Mouse (Mus musculus): ENCODE data around the gene Vmn2r87. TPM values are rescaled to one million over a fixed set of nuclear protein-coding genes. Genes with fewer than 3 reads are reported as not detected.

Gene Vmn2r87
- not detected in 2 replicates for polyA plus RNA-seq (2012; ENCODE audit: low replicate concordance)

DNA sequence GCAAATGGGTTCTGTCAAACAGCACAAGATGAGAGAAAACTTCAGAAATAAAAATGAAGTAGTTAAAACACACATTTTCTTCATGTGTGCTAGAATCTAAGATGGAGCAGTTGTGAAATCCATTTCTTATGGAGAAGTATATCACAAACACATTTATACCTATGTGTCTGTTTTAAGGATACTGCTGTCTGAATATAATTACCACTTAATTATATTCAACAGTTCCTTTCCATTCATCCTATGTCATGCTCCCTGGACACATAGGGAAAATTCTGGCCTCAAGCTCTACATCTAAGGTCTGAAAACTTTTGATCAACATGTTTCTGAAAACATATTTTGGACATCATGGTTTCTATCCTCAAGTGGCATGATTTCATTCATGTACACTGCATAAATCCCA lies at the start of gene Vmn2r87:
Vmn2r87 (minus strand) TSS at position 101 of the 400 bp plus-strand sequence.

DNA sequence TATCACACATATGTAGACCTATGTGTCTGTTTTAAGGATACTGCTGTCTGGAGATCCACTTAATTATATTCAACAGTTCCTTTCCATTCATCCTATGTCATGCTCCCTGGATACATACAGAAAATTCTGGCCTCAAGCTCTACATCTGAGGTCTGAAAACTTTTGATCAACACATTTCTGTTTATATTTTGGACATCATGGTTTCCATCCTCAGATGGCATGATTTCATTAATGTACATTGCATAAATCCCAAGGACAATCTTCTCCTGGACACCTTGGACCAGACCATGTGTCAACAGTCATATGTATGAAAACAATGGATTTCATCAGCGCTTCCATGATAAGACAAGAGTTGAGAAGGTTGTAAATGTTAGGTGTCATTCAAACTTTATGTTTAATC lies 41.2 kb downstream of the Vmn2r87 start, which contains the start of gene Vmn2r86:
Vmn2r86 (minus strand) TSS at position 101 of the 400 bp plus-strand sequence.

DNA sequence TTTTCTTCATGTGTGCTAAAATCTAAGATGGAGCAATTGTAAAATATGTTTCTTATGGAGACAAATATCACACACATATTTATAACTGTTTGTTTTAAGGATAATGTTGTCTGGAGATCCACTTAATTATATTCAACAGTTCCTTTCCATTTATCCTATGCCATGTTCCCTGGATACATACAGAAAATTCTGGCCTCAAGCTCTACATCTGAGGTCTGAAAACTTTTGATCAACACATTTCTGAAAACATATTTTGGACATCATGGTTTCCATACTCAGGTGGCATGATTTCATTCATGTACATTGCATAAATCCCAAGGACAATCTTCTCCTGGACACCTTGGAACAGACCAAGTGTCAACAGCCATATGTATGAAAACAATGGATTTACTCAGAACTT lies 67.6 kb downstream of the Vmn2r87 start, which contains the start of gene Vmn2r85:
Vmn2r85 (minus strand) TSS at position 101 of the 400 bp plus-strand sequence.

Other genes starting within 250 kb of the Vmn2r87 start
- gene Neurod4, start 217.2 kb downstream of the Vmn2r87 start, polyA plus RNA-seq (2012; ENCODE audit: low replicate concordance): not detected in 2 replicates
- 0.23 and 0.78 TPM in 2 replicates for gene Tespa1, start 174.5 kb downstream of the Vmn2r87 start, polyA plus RNA-seq (2012; ENCODE audit: low replicate concordance)
- 0.02 TPM in 1 of 2 replicates, not detected in the other for gene Vmn2r84, start 103.1 kb downstream of the Vmn2r87 start, polyA plus RNA-seq (2012; ENCODE audit: low replicate concordance)
- not detected in 2 replicates for gene Vmn2r85, start 67.7 kb downstream of the Vmn2r87 start, polyA plus RNA-seq (2012; ENCODE audit: low replicate concordance)
- gene Vmn2r86, start 41.3 kb downstream of the Vmn2r87 start, polyA plus RNA-seq (2012; ENCODE audit: low replicate concordance): not detected in 2 replicates